Mouse (Mus musculus) olfactory bulb, adult 2 months (tissue): Measurements from ENCODE around the gene Mogs.

ENCODE experiments used
- CTCF ChIP-seq: fragments of 200-500 bp; IDR thresholded peaks from 2 replicates; pipeline ENCODE4 v1.5.1; 2012; ENCODE audit warnings: low read depth, mild to moderate bottlenecking, low read length, moderate library complexity; ENCODE audit not compliant: insufficient read depth
- POLR2A ChIP-seq: fragments of 200-500 bp; IDR thresholded peaks from 2 replicates; pipeline ENCODE4 v1.6.1; 2012; ENCODE audit warnings: mild to moderate bottlenecking, low read depth, low read length, moderate library complexity; ENCODE audit not compliant: insufficient read depth

- TF ChIP-seq POLR2A: no peak
- no peak for TF ChIP-seq CTCF
These were observed 44.7 kb upstream of the Mogs start for GRCm38 (mm10) chr6:83070311-83071219.
